Mouse (Mus musculus): Measurements from ENCODE around the gene Arl5a.

Gene Arl5a

GRCm38 (mm10) chr2:52422871-52423610 lies 1.7 kb downstream of the Arl5a start:
- DNase-seq (ENCODE audit: low read depth) = no peak

GRCm38 (mm10) chr2:52421197-52421596 lies 3.5 kb downstream of the Arl5a start:
- DNase-seq (ENCODE audit: low read depth) = no peak

- DNase-seq (ENCODE audit: low read depth) = no peak
These were observed 4.5 kb downstream of the Arl5a start for GRCm38 (mm10) chr2:52420001-52420710.

GRCm38 (mm10) chr2:52419295-52419694 lies 5.4 kb downstream of the Arl5a start:
- no peak for DNase-seq (ENCODE audit: low read depth)

GRCm38 (mm10) chr2:52412524-52413037 lies 12.1 kb downstream of the Arl5a start:
- DNase-seq (ENCODE audit: low read depth) = no peak

- DNase-seq (ENCODE audit: low read depth) = no peak
These were observed 18.2 kb downstream of the Arl5a start for GRCm38 (mm10) chr2:52406480-52406879.

GRCm38 (mm10) chr2:52405238-52405637 lies 19.5 kb downstream of the Arl5a start:
- DNase-seq (ENCODE audit: low read depth) = no peak

- no peak for DNase-seq (ENCODE audit: low read depth)
These were observed 30.2 kb downstream of the Arl5a start for GRCm38 (mm10) chr2:52394529-52394928.

GRCm38 (mm10) chr2:52390415-52390975 lies 34.2 kb downstream of the Arl5a start:
- no peak for DNase-seq (ENCODE audit: low read depth)

- DNase-seq (ENCODE audit: low read depth) = no peak
These were observed 34.7 kb downstream of the Arl5a start for GRCm38 (mm10) chr2:52389975-52390374.

- DNase-seq (ENCODE audit: low read depth) = no peak
These were observed 38.2 kb downstream of the Arl5a start for GRCm38 (mm10) chr2:52386451-52386850.

GRCm38 (mm10) chr2:52386037-52386436 lies 38.7 kb downstream of the Arl5a start:
- DNase-seq (ENCODE audit: low read depth) = no peak

- no peak for DNase-seq (ENCODE audit: low read depth)
These were observed 45.8 kb downstream of the Arl5a start for GRCm38 (mm10) chr2:52378848-52379261.

- DNase-seq (ENCODE audit: low read depth) = no peak
These were observed 46.3 kb downstream of the Arl5a start, which contains the start of gene Neb for GRCm38 (mm10) chr2:52378448-52378804. Gene Neb, minus strand, starts transcription at chr2:52378474.

- DNase-seq (ENCODE audit: low read depth) = no peak
These were observed 46.8 kb downstream of the Arl5a start for GRCm38 (mm10) chr2:52377706-52378447.

- no peak for DNase-seq (ENCODE audit: low read depth)
These were observed 50.0 kb downstream of the Arl5a start for GRCm38 (mm10) chr2:52374706-52375105.

GRCm38 (mm10) chr2:52372480-52372879 lies 52.2 kb downstream of the Arl5a start:
- DNase-seq (ENCODE audit: low read depth) = no peak

GRCm38 (mm10) chr2:52372080-52372479 lies 52.6 kb downstream of the Arl5a start:
- no peak for DNase-seq (ENCODE audit: low read depth)

GRCm38 (mm10) chr2:52371066-52371465 lies 53.6 kb downstream of the Arl5a start:
- DNase-seq (ENCODE audit: low read depth) = peak; percentile 60

GRCm38 (mm10) chr2:52369622-52370021 lies 55.1 kb downstream of the Arl5a start:
- DNase-seq (ENCODE audit: low read depth) = no peak

- DNase-seq (ENCODE audit: low read depth) = no peak
These were observed 57.0 kb downstream of the Arl5a start for GRCm38 (mm10) chr2:52367665-52368064.

- DNase-seq (ENCODE audit: low read depth) = no peak
These were observed 57.5 kb downstream of the Arl5a start for GRCm38 (mm10) chr2:52367248-52367647.

Data from fibroblast of lung, adult 2 months (primary cell).